Mouse (Mus musculus) C2C12 (cell line): Measurements from ENCODE around the gene Rhbdd3. TPM values are rescaled to one million over a fixed set of nuclear protein-coding genes. Genes with fewer than 3 reads are reported as not detected.

Source experiments
- H3K27me3 ChIP-seq: one replicate; pipeline ENCODE4 v1.6.1; 2011; ENCODE audit not compliant: control insufficient read depth, insufficient read depth, insufficient read length
- H3K36me3 ChIP-seq: one replicate; pipeline ENCODE4 v1.6.1; 2011; ENCODE audit not compliant: control insufficient read depth, insufficient read depth
- H3K4me3 ChIP-seq: one replicate; pipeline ENCODE4 v1.5.1; 2011; ENCODE audit warnings: mild to moderate bottlenecking, control low read depth; ENCODE audit not compliant: poor library complexity, insufficient read depth, severe bottlenecking
- H3K79me2 ChIP-seq: one replicate; pipeline ENCODE4 v1.6.1; 2011; ENCODE audit not compliant: control insufficient read depth, insufficient read depth
- H3K79me3 ChIP-seq: one replicate; pipeline ENCODE4 v1.6.1; 2011; ENCODE audit warnings: low read depth, control low read depth
- H3ac ChIP-seq: one replicate; pipeline ENCODE3; 2011; ENCODE audit warnings: low read depth; ENCODE audit not compliant: control insufficient read depth, insufficient read length
- CEBPB ChIP-seq: IDR thresholded peaks from one replicate; pipeline ENCODE4 v1.6.1; 2011; ENCODE audit warnings: low read depth, mild to moderate bottlenecking, control low read depth, moderate library complexity
- CTCF ChIP-seq: IDR thresholded peaks from one replicate; pipeline ENCODE4 v1.5.1; 2011; ENCODE audit not compliant: control insufficient read depth, insufficient read depth, insufficient read length
- FOSL1 ChIP-seq: IDR thresholded peaks from one replicate; pipeline ENCODE4 v1.8.0; 2011; ENCODE audit warnings: mild to moderate bottlenecking, low read length; ENCODE audit not compliant: poor library complexity, insufficient read depth, severe bottlenecking
- MAX ChIP-seq: IDR thresholded peaks from one replicate; pipeline ENCODE4 v1.6.1; 2011; ENCODE audit warnings: mild to moderate bottlenecking, control low read depth
- MYOD1 ChIP-seq: IDR thresholded peaks from one replicate; pipeline ENCODE4 v1.6.1; 2011; ENCODE audit warnings: low read depth; ENCODE audit not compliant: control insufficient read depth, insufficient read length
- MYOG ChIP-seq: IDR thresholded peaks from one replicate; pipeline ENCODE4 v1.6.1; 2011; ENCODE audit not compliant: control insufficient read depth, insufficient read length; ENCODE audit errors: extremely low read depth
- USF1 ChIP-seq: IDR thresholded peaks from one replicate; pipeline ENCODE4 v1.6.1; 2011; ENCODE audit warnings: low read depth, mild to moderate bottlenecking, control low read depth, moderate library complexity
- polyA plus RNA-seq: library from polyadenylated mRNA; unstranded; fragments of >200 nt; fragmentation: generic; extraction: Trizol; gene quantifications from one replicate; pipeline ENCODE4 v1.2.1, GENCODE M21; 2012; ENCODE audit warnings: missing spikeins

Rhbdd3 gene
- polyA plus RNA-seq, 1 experiment = 12.0 TPM

GRCm38 (mm10) chr11:5141252-5141651 lies 42.5 kb downstream of the Rhbdd3 start:
- peaks cover 26% of the 10 kb centered on the region for H3K27me3 ChIP-seq
- no peaks in the 10 kb centered on the region for H3K36me3 ChIP-seq
- H3ac ChIP-seq = no peak overlapping the region
- H3K79me2 ChIP-seq = no peaks in the 10 kb centered on the region
- H3K79me3 ChIP-seq = no peaks in the 10 kb centered on the region
- no peak overlapping the region for H3K4me3 ChIP-seq
- TF ChIP-seq CEBPB (no peak), FOSL1 (no peak), MYOD1 (no peak), CTCF (no peak), MAX (no peak), USF1 (no peak), MYOG (no peak)

DNA sequence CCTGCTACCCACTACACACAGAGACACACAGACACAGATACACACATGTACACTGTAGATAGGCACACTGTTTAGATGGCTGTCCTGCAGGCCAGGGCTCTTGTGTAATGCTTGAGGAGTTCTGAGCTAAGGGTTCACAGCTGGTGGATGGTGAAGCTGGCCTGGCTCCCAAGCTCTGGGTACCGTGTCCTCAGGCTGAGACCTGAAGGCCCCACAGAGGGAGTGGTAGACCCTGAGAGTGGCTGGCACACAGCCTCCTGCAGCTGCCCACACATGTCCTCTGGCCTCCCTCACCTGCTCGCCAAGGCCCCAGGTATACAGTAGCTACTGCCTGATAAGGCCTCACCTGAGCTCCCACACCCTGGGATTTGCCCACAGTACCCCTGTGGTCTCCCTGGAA lies 43.2 kb downstream of the Rhbdd3 start:
- Histone ChIP-seq H3K79me3 (no peaks in the 10 kb centered on the region), H3ac (no peak overlapping the region), H3K79me2 (no peaks in the 10 kb centered on the region), H3K36me3 (no peaks in the 10 kb centered on the region), H3K27me3 (peaks cover 21% of the 10 kb centered on the region), H3K4me3 (no peak overlapping the region)
- no peak for TF ChIP-seq MYOD1
- no peak for TF ChIP-seq MAX
- no peak for TF ChIP-seq USF1
- TF ChIP-seq CEBPB = no peak
- no peak for TF ChIP-seq CTCF
- no peak for TF ChIP-seq MYOG
- no peak for TF ChIP-seq FOSL1

- Histone ChIP-seq H3K79me2 (no peaks in the 10 kb centered on the region), H3K36me3 (no peaks in the 10 kb centered on the region), H3K4me3 (no peak overlapping the region), H3K79me3 (no peaks in the 10 kb centered on the region), H3ac (no peak overlapping the region), H3K27me3 (peaks cover 16% of the 10 kb centered on the region)
- TF ChIP-seq CEBPB (no peak), FOSL1 (no peak), CTCF (no peak), USF1 (no peak), MYOG (no peak)
These were observed 46.9 kb downstream of the Rhbdd3 start for GRCm38 (mm10) chr11:5145600-5145999.

DNA sequence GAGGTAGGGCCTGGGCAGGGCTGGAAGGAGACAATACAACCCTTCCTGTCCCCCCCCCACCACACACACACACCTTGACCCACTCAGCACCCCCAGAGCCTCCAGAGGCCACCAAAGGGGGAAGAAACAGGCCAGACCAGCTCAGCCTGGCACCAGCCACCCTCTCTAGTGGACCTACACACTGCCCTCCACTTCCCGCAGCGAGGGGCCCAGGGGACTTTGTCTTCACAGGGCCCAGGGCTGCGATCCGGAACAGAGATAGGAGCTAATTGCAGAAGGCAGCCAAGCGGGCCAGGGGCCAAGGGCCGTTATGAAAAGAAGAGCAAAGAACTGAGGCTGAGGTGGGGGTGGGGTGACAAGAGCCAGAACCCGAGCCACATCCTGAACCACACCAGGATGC lies 50.5 kb downstream of the Rhbdd3 start:
- H3ac ChIP-seq = no peak overlapping the region
- H3K27me3 ChIP-seq = peaks cover 31% of the 10 kb centered on the region
- no peaks in the 10 kb centered on the region for H3K79me3 ChIP-seq
- no peak overlapping the region for H3K4me3 ChIP-seq
- TF ChIP-seq CEBPB (no peak), CTCF (no peak), USF1 (no peak), MYOG (no peak), MYOD1 (no peak), FOSL1 (no peak), MAX (no peak)
- no peaks in the 10 kb centered on the region for H3K79me2 ChIP-seq
- H3K36me3 ChIP-seq = no peaks in the 10 kb centered on the region

DNA sequence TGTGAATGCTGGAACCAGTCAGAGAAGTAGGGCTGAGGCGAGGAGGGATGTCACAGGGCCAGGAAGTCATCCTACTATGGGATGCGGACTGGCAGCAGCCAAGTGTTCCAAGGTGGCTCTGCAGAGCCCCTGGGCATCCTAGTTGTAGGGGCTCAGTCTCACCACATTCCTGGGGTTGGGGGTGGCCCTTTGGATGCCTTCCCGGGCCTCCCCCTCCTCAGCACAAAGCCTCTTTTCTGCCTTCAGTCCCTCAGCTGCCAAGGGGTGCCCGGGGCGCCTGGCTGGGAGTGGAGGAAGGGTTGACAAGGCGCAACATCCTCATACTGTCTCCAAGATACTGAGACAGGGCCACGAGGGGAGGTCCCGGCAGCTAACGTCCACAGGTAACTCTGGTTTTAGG lies 51.2 kb downstream of the Rhbdd3 start:
- no peak overlapping the region for H3ac ChIP-seq
- H3K79me2 ChIP-seq = no peaks in the 10 kb centered on the region
- no peaks in the 10 kb centered on the region for H3K79me3 ChIP-seq
- H3K27me3 ChIP-seq = peaks cover 38% of the 10 kb centered on the region
- H3K36me3 ChIP-seq = no peaks in the 10 kb centered on the region
- TF ChIP-seq MYOG = no peak
- no peak for TF ChIP-seq MAX
- H3K4me3 ChIP-seq = no peak overlapping the region

DNA sequence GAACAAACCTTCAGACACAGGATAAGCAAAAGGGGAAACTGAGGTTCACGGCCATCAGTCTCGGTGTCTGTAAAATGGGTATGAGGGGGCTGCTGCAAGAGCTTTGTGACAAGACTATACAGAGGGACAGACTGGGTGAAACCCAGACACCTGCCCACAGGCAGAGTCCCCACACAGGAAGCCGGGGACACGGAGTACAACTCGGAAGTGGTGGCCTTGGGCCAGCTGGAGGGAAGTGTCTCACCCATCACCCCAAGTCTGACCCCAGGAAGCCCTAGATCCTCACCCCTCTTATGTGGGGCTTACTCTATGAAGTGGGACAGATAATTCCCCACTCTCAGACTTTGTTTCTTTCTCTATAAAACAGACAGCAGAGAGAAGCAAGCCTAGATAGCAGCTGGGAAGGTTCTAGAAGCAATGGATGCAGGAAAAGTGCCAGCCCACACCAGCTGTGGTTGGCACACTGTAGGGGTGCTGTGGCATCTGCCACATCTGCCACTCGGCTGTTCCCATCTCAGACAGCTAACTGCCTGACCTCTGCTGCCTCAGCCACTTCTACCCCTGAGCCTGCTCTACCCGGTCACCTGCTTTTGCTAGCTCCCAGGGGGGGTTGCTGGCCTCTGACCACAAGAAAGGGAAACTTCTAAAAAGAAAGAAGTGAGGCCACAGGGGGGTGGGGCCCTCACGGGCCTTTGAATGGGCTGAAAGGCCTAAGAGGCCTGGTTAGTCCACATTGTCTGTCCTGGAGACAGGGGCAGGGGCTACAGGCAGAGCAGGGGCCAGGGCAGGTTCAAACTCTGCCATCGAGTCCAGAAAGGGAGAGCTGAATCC lies 51.9 kb downstream of the Rhbdd3 start:
- Histone ChIP-seq H3ac (no peak overlapping the region), H3K36me3 (no peaks in the 10 kb centered on the region), H3K27me3 (peaks cover 41% of the 10 kb centered on the region), H3K79me2 (no peaks in the 10 kb centered on the region), H3K79me3 (no peaks in the 10 kb centered on the region), H3K4me3 (no peak overlapping the region)
- no peak for TF ChIP-seq MAX
